Mouse (Mus musculus) lung, embryonic 14.5 days (tissue): Measurements from ENCODE around the gene Radil. TPM values are rescaled to one million over a fixed set of nuclear protein-coding genes. Genes with fewer than 3 reads are reported as not detected.
A peak's percentile ranks its signal among the peaks of the same experiment; 100 is the strongest.

Experiments used
- ATAC-seq: fragments of 200-750 bp; cut with Nextera tagmentation; 2 replicates; pipeline ENCODE4 v1.8.0; 2017; ENCODE audit warnings: mild to moderate bottlenecking, moderate TSS enrichment, moderate library complexity; ENCODE audit not compliant: insufficient read depth
- DNase-seq: peaks from one replicate; pipeline ENCODE4 v3.0.0-alpha.2; 2015
- H3K27ac ChIP-seq: fragments of 300-500 bp; sonication (generic); 2 replicates; pipeline ENCODE4 v1.5.1; 2014; ENCODE audit warnings: low read depth, mild to moderate bottlenecking, moderate library complexity
- H3K27me3 ChIP-seq: fragments of 300-500 bp; sonication (generic); 2 replicates; pipeline ENCODE4 v1.6.1; 2014; ENCODE audit warnings: low read length, control low read depth; ENCODE audit not compliant: insufficient read depth
- H3K36me3 ChIP-seq: fragments of 300-500 bp; sonication (generic); 2 replicates; pipeline ENCODE4 v1.6.1; 2014; ENCODE audit warnings: control low read depth; ENCODE audit not compliant: insufficient read depth
- H3K4me1 ChIP-seq: fragments of 300-500 bp; sonication (generic); 2 replicates; pipeline ENCODE4 v1.6.1; 2014; ENCODE audit warnings: antibody characterized with exemption, control low read depth; ENCODE audit not compliant: insufficient read depth
- H3K4me2 ChIP-seq: fragments of 300-500 bp; sonication (generic); 2 replicates; pipeline ENCODE4 v1.6.1; 2014; ENCODE audit warnings: mild to moderate bottlenecking
- H3K4me3 ChIP-seq: fragments of 300-500 bp; sonication (generic); 2 replicates; pipeline ENCODE4 v1.5.1; 2014; ENCODE audit warnings: low read depth, low read length
- H3K9ac ChIP-seq: fragments of 300-500 bp; sonication (generic); 2 replicates; pipeline ENCODE4 v1.6.1; 2014
- H3K9me3 ChIP-seq: fragments of 300-500 bp; sonication (generic); 2 replicates; pipeline ENCODE4 v1.6.1; 2016; ENCODE audit warnings: low read depth, low read length, control low read depth
- CTCF ChIP-seq: IDR thresholded peaks from 2 replicates; pipeline ENCODE4 v1.5.1; 2016; ENCODE audit warnings: antibody characterized with exemption, low read depth
- WGBS: fragments of 180-500 bp; shearing (Covaris S2); extraction: QIAGEN DNeasy Blood & Tissue Kit; methylation state at CpG from one replicate; pipeline ENCODE4 v1.1.7; 2014; 5-methylcytosine and 5-hydroxymethylcytosine counted together
- polyA plus RNA-seq: library from polyadenylated mRNA; unstranded; fragments of >200 nt; fragmentation: Nextera tagmentation; extraction: Ambion mirVana; gene quantifications from 2 replicates; pipeline ENCODE4 v1.2.1, GENCODE M21; 2014

Gene Radil
- polyA plus RNA-seq, 1 experiment from 2014 or later: 2.6 TPM

- WGBS: 43% methylated on average over 10 of the region's 10 CpGs
- ATAC-seq (0 out of 2 replicates have a peak, but pooled peaks have one; percentile 21), DNase-seq (peak; percentile 51)
- Histone ChIP-seq H3K4me2 (no peak overlapping the region), H3K9me3 (no peaks in the 10 kb centered on the region), H3K4me3 (no peak overlapping the region), H3K9ac (no peak overlapping the region), H3K27ac (peak overlapping the region; percentile 76), H3K27me3 (no peaks in the 10 kb centered on the region), H3K4me1 (no peaks in the 10 kb centered on the region), H3K36me3 (peaks cover 64% of the 10 kb centered on the region)
- no peak for TF ChIP-seq CTCF
These were observed 93.6 kb downstream of the Radil start for GRCm38 (mm10) chr5:142457345-142457744.

- no peaks in the 10 kb centered on the region for H3K4me1 ChIP-seq
- WGBS: 36% methylated on average over 15 of the region's 15 CpGs
- ATAC-seq: no peak
- peaks cover 64% of the 10 kb centered on the region for H3K36me3 ChIP-seq
- TF ChIP-seq CTCF: no peak
- no peak overlapping the region for H3K4me2 ChIP-seq
- H3K4me3 ChIP-seq: no peak overlapping the region
- DNase-seq: no peak
- no peak overlapping the region for H3K9ac ChIP-seq
- peak overlapping the region; percentile 76; the same call in 1 of the 2 replicates for H3K27ac ChIP-seq
- H3K9me3 ChIP-seq: no peaks in the 10 kb centered on the region
- H3K27me3 ChIP-seq: no peaks in the 10 kb centered on the region
These were observed 94.6 kb downstream of the Radil start for GRCm38 (mm10) chr5:142456318-142456717.

DNA sequence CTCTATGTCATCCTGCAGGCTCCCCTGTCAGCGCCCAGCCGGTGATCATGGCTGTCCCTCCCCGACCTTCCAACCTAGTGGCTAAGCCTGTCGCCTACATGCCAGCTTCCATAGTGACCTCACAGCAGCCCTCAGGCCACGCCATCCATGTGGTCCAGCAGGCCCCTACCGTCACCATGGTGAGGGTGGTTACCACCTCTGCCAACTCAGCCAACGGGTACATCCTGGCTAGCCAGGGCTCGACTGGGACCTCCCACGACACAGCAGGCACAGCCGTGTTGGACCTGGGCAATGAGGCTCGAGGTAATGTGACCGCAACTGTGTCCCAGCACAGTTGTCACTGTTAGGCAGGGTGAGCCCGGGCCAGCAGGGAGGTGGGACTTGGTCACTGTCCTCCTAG lies 97.2 kb downstream of the Radil start:
- Histone ChIP-seq H3K9me3 (no peaks in the 10 kb centered on the region), H3K27ac (no peak overlapping the region), H3K4me1 (no peaks in the 10 kb centered on the region), H3K4me3 (no peak overlapping the region), H3K4me2 (no peak overlapping the region), H3K36me3 (peaks cover 81% of the 10 kb centered on the region), H3K9ac (no peak overlapping the region), H3K27me3 (no peaks in the 10 kb centered on the region)
- no peak for DNase-seq
- no peak for TF ChIP-seq CTCF
- no peak for ATAC-seq
- WGBS: 89% methylated on average over 13 of the region's 13 CpGs

- Histone ChIP-seq H3K9ac (no peak overlapping the region), H3K4me1 (no peaks in the 10 kb centered on the region), H3K27me3 (no peaks in the 10 kb centered on the region), H3K4me3 (no peak overlapping the region), H3K36me3 (peaks cover 64% of the 10 kb centered on the region), H3K9me3 (no peaks in the 10 kb centered on the region), H3K4me2 (no peak overlapping the region), H3K27ac (no peak overlapping the region)
- no peak for ATAC-seq
- 23% methylated on average over 1 of the region's 1 CpGs for WGBS
- no peak for TF ChIP-seq CTCF
- DNase-seq: no peak
These were observed 99.1 kb downstream of the Radil start for GRCm38 (mm10) chr5:142451759-142452158.

GRCm38 (mm10) chr5:142450846-142451245 lies 100.1 kb downstream of the Radil start:
- no peak for TF ChIP-seq CTCF
- H3K36me3 ChIP-seq: peaks cover 59% of the 10 kb centered on the region
- 88% methylated on average over 9 of the region's 9 CpGs for WGBS

GRCm38 (mm10) chr5:142448623-142449022 lies 102.3 kb downstream of the Radil start:
- WGBS: 46% methylated on average over 12 of the region's 12 CpGs
- Histone ChIP-seq H3K4me1 (peaks cover 6% of the 10 kb centered on the region), H3K9ac (no peak overlapping the region), H3K9me3 (no peaks in the 10 kb centered on the region), H3K4me3 (no peak overlapping the region), H3K4me2 (no peak overlapping the region), H3K36me3 (peaks cover 40% of the 10 kb centered on the region), H3K27me3 (no peaks in the 10 kb centered on the region), H3K27ac (no peak overlapping the region)
- ATAC-seq (no peak), DNase-seq (no peak)
- no peak for TF ChIP-seq CTCF

More at GRCm38 (mm10) chr5:142450846-142451245, 100.1 kb downstream of the Radil start:
- ATAC-seq (no peak), DNase-seq (no peak)
- Histone ChIP-seq H3K27ac (no peak overlapping the region), H3K27me3 (no peaks in the 10 kb centered on the region), H3K4me3 (no peak overlapping the region), H3K9ac (no peak overlapping the region), H3K9me3 (no peaks in the 10 kb centered on the region), H3K4me1 (no peaks in the 10 kb centered on the region), H3K4me2 (no peak overlapping the region)

DNA sequence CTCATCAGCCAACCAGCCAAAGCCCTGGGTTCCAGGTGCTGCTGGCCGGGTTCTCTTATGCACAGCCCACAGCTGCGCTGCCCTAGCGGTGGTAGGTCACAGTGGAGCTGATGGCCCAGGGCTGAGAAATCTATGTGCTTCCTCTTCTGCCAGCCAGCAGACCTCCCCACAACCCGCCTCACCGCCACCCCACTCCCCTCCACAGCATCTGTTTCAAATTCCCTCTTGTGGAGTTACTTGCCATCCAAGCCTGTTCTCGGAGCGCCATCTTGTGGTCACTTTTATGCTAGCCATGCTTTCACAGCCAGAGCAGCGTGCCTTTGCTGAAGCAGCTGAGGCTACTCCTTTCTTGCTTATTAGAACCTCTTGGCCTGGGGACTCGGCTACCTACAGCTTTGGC lies 102.8 kb downstream of the Radil start:
- Histone ChIP-seq H3K4me3 (no peak overlapping the region), H3K4me1 (peaks cover 6% of the 10 kb centered on the region), H3K27ac (no peak overlapping the region), H3K27me3 (no peaks in the 10 kb centered on the region), H3K36me3 (peaks cover 34% of the 10 kb centered on the region), H3K9ac (no peak overlapping the region), H3K4me2 (peak overlapping the region; percentile 23; the same call in 1 of the 2 replicates), H3K9me3 (no peaks in the 10 kb centered on the region)
- peak; percentile 99 for TF ChIP-seq CTCF
- 4% methylated on average over 9 of the region's 9 CpGs for WGBS
- DNase-seq (peak; percentile 99), ATAC-seq (peak; percentile 77)

GRCm38 (mm10) chr5:142445709-142446108 lies 105.2 kb downstream of the Radil start:
- WGBS: 45% methylated on average over 8 of the region's 8 CpGs
- no peak overlapping the region for H3K9ac ChIP-seq
- no peak overlapping the region for H3K4me3 ChIP-seq
- H3K4me1 ChIP-seq: peaks cover 17% of the 10 kb centered on the region
- no peak overlapping the region for H3K27ac ChIP-seq
- TF ChIP-seq CTCF: no peak
- H3K9me3 ChIP-seq: no peaks in the 10 kb centered on the region
- H3K36me3 ChIP-seq: peaks cover 19% of the 10 kb centered on the region
- no peaks in the 10 kb centered on the region for H3K27me3 ChIP-seq
- peak; percentile 41 for DNase-seq
- no peak for ATAC-seq
- no peak overlapping the region for H3K4me2 ChIP-seq
